Mouse (Mus musculus) yolk sac, embryonic 10.5 days (tissue): ENCODE data around the gene Lmtk2.

ENCODE experiments used
- DNase-seq: peaks from one replicate; pipeline ENCODE4 v3.0.0-alpha.2; 2017; ENCODE audit warnings: low spot score

The Lmtk2 gene

DNA sequence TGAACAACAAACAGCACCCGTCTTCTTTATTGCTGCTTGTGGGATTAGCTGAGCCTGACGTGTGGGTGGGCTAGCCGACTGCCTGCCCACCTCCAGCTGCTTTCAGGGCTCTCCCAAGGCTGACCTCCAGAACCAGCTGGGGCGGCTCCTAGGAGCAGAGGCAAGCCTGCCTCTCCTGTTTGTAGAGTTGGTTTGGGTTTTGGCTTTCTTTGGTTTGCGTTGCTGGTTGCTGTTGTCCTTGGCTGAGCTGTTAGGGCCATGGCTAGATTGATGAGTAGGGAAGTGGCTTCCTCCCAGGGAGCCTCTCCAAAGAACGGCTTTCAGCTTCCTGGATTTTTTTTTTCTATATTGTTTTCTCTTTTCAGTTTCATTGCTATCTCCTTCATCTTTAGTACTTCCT lies 78.0 kb downstream of the Lmtk2 start:
- DNase-seq, result no peak

DNA sequence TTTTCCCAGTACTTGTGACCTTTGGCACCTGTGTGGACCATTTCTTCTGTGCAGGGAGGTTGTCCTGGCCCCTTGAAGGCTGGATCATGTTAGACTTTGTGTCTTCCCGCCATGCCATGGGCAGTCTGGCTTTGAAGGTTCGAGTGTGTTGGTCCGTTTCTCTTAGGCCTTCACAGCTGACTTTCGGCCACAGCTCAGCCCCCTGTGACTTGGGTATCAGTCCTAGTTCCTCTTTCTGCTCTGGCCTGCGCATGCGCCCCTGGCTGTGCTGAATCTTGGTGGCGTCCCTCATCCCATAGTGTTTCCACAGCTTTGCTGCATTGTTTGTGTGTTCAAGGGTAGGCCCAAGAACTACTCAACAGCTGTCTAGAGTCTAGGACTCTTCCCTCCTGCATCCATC lies 81.0 kb downstream of the Lmtk2 start:
- DNase-seq, result peak; percentile 73

DNA sequence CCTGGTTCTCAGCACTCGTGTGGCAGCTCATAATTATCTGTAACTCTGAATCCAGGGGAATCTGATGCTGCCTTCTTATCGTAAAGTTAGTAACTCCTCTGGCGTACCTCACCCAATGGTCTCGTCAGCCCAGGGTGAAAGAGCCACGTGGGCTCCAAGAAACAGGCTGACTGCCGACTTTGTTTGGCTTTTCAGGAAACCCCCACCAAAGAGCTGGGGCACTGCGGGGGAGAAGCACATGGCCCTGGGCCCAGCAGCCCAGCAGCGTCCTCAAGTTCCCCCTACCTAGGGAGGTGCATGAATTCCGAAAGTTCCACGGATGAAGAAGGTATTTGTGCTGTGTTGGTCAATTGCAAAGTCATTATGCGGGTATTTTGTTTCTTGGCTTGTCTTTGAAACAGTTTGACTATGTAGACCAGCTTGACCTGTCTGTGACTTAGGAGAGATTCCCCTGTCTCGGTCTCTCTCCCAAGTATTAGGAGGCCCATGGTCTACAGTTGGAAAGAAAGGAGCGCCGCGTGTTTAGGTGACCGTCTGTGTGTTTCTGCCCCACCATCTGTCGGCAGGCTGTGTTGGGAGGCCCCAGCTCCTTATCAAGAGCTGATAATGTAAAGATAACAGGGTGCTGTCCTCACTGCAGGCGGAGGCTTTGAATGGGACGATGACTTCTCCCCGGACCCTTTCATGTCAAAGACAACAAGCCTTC lies 82.5 kb downstream of the Lmtk2 start:
- DNase-seq, result peak; percentile 62

DNA sequence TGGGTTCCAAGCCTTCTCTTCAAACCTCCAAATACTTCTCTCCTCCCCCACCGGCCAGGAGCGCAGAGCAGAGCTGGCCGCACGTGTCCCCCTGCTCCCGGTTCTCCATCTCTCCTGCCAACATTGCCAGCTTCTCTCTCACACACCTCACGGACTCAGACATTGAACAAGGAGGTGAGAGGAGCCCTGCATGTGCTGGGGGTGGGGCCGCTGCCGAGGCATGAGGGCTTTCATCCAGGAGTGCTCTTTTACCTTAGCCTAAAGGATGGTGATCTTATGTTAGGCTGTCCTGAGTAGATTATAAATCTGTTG lies 83.0 kb downstream of the Lmtk2 start:
- DNase-seq, result no peak

DNA sequence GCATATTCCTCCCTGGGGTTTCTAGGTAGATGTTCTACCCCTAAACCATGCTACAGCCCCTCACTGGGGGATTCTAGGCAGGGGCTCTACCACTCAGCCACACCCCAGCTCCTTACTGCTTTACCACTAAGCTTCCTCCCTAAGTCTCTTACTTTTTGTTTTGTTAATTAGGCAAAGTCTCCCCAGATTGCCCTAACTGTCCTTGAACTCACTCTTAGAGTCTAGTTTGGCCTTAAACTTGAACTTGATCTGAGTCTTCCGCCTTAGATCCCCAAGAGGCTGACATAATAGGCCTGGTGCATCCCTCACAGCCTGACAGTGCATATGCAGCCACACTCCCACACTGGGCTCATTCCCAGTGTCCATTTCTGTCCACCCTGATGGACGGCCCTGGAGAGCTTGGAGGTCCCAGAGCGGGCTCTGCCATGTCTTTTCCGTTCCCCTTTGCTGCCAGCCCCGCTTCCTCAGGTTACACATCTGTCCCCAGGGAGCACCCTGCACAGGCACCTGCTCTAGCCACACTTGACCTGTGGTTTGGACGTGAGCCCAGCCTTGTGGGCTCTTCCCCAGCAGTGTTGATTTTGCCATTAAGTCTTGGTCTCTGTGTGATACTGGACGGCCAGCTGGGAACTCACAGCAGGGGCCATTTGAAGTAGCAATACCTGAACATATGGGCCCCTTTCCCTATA lies 83.6 kb downstream of the Lmtk2 start:
- DNase-seq, result no peak

DNA sequence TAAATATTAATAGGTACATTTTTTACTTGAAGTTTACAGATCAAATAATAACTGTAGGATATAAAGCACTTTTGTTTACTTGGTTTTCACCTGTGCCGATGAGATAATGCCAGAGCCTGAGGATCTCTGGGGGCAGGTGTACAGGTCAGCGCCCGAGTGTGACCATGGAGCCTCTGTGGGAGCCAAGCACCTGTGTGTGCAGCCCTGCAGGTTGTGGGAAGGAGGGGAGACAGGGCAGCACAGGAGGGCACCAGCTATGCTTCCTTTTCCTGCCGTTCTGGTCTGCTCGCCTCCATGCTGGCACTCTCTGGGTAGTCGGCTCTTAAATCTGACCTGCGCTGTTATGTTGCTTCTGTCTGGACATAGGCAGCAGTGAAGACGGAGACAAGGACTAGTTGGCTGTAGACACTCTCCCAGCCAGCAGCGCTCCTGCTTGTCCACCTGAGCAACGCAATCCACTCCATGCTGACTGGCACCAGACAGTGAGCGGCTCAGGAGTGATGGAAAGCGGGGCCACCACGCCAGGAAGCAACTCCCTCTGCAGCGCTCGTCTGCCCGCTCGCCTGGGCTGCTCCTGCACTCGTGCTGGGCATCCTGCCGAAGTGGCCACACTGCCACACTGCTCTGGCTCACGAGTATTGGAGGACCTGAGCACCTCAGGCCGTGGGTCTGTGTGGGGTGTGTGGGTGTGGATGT lies 84.3 kb downstream of the Lmtk2 start:
- DNase-seq, result no peak

DNA sequence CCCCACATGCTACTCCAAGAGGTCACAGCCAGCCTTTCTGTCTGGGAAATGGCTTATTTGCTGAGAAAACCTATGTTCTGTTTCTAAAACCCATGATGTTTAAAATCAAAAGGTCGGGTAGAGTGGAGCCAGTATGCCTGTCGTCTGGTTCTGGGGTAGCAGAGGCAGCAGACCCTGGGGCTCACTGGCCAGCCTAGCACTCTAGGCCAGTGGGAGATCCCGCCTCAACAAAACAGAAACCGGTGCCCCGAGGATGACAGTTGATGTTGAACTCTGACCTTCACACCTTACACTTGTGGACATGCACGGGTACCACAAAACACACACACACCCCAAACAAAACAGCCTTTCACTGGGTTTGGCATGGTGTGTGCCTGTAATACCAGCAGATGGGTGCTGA lies 88.2 kb downstream of the Lmtk2 start:
- DNase-seq, result no peak

DNA sequence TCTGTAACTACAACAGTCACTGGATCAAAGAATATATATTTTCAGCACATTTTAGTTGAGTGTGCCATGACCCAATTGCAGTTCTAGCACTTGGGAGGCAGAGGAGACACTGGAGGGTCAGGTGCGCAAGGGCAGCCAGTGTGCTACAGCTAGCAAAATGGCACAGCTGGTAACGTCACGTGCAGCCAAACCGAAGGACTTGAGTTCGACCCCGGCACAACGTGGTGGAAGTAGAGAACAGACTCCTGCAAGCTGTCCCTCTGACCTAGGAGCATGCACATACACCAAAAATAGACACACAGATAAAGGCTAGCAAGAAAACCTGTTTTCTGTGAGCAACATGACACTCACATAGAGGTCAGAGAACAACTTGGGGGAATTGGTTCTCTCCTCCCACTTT lies 89.1 kb downstream of the Lmtk2 start:
- no peak for DNase-seq

DNA sequence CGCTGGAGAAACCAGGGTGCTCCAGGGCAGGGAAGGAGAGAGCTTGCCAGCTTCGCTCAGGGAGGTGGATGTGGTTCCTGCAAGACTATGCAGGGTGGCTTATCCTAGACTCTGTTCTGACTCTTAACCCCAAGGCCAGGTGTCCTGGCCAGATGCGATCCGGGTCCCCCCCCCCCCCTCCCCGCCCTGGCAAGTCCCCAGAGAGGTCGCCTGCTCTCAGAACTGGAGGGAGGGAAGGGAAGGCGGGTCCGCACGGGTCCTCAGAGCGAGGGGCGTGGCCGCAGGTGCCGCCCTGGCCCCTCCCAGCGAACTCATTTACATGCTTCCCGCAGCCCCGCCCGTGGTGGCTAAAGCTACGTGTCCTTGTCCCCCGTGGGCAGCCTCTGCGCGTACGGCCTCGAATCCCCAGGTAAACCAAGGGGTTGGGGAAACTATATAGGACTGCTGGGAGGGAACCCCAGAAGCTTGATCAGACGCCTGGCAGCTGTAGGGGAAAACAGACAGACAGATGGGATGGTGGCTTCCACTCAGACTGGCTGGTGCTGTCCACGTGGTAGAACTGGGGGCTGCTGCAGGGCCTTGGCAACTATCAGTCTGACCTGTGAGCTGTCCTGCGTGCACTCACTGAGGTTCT lies 89.8 kb downstream of the Lmtk2 start, which contains the start of gene Bhlha15:
Gene Bhlha15 (plus strand): TSS at position 337 of the 634 bp plus-strand sequence.
- DNase-seq, result peak; percentile 84

DNA sequence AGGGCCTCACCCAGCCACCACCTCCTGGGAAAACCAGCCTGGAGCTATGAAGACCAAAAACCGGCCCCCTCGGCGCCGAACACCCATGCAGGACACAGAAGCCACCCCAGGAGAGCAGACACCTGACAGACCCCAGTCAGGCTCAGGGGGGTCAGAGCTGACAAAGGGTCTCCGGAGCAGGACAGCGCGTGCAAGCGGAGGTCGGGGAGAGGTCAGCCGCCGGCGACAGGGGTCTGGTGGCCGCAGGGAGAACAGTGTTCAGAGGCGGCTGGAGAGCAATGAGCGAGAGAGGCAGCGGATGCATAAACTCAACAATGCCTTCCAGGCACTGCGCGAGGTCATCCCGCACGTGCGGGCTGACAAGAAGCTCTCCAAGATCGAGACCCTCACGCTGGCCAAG lies 90.8 kb downstream of the Lmtk2 start:
- DNase-seq, result no peak

DNA sequence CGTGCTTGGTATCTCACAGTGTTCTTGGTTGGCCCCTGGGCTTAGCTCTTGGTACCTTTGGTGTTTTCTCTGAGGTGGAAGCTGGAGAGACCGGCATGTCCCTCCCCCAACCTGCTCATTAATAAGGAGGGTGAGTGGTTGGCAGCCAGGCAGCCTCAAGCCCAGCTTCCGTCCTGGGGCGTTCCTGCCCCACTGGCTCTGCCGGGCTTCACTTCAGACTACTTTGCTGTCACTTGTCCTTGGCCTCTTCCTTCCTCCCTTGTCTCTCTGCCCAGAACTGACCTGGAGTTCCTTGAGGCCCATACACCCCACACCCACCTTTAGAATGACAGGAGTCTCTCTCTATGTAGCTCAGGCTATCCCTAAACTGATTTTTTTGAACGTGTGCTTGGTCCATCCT lies 92.4 kb downstream of the Lmtk2 start:
- DNase-seq, result no peak

DNA sequence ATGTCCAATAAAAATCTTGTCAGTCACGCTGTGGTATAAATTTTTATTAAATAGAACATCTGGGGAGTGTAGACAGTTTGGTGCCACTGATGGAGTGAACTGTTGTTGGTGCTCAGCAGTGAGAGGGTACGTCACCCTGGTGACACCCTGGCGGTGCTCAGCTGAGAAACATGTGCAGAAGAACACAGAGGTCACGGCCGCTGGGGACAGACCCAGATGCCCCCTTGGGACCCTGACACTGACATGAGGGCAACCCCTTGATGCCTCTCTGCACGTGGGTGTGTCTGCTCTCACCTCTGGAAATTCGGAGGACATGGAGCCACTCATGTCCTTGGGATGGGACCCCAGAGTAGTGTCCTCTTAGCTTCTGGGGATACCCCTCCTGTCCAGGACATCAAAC lies 94.2 kb downstream of the Lmtk2 start:
- DNase-seq, result no peak

DNA sequence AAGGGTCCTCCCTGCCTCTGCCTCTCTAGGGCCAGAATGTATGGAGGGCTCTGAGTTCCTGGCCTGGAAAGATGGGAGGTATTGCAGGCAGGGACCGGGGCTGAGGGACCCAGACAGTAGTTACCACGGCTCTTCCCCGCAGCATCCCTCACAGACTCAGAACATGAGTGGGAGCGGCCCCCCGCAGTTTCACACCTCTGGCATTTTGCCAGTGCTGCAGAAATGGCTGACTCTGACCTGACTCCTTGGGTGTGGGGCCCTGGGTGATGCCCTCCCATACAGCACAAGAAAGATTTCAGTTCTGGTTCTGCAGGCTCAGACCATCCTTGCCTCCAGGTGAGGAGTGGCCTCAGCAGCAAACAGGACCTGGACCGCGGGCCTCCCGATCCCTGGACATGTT lies 95.3 kb downstream of the Lmtk2 start:
- DNase-seq, result no peak

DNA sequence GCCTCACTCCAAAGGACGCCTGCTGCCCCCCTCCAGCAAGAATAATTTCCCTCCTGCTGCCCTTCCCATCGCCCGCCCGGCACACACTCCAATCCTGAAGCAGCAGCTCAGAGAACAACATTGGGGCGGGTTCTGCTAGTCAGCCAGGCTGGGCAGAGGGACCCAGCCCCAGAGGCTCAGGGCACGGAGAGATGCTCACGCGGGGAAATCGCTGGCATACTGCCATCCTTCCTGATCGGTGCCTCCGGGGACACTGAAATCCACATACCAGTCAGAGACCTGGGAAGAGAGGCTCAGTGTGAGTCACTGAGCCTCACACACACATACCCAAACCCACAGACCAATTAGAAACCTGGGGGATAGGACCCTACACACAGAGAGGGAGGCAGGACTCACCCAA lies 100.4 kb downstream of the Lmtk2 start:
- no peak for DNase-seq

DNA sequence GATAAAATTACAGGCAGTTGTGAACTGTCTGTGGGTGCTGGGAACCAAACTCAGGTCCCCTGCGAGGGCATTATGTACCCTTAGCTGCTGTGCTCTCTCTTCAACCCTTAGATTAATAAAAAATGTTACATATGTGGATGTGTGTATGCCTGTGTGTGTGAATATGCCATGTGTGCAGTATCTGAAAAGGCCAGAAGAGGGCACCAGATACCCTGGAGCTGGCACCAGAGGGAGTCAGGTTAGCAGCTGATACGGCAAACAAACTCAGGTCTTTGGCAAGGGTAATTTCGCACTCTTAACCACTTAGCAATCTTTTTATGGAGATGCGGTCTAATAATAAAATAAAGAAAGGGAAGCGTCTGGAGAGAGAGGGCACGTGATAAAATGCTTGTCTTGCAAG lies 102.2 kb downstream of the Lmtk2 start:
- no peak for DNase-seq

DNA sequence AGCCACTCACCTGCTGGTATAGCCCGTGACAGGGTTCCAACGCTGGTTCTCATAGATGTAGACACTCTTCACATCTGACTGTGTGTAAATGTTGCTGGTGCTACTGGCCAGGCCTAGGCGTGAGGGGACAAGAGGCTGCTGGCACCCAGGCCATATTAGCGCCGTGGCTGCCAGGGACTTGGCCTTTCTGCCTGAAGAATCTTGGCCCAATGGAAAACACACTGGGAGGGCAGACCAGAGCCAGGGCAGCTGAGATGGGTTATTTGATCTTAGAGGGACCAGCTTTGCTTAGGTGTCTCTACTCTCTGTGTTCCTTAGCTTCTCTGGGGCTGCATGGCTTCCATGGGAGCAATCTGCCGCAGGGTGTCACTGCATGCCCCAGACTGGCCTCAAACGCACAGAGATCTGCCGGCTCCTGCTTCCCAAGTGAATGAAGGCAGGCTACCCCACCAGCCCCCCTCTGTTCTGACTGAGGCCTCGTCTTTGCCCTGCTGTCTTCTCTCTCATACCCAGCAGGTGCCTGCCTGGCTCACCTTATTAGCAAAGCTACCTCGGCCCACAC lies 103.2 kb downstream of the Lmtk2 start:
- DNase-seq, result no peak

DNA sequence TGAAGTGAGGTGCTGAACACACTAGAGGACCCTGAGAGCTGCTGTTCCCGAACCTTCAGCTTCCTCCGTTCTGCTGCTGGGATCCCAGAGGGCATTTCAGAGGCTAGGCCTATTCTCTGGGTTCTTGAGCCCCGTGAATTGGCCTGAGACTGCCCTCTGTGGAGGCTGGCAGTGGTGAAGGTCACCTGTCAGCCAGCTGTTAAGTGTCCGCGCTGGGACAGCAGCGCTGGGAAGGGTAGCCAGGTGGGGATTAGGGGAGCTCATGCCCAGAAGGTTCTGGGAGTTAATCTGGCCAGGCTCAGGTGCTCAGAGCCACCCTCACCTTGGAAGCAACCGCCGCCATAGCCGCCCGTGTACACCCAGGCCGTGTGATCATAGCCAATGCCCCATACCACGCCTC lies 104.1 kb downstream of the Lmtk2 start:
- no peak for DNase-seq

DNA sequence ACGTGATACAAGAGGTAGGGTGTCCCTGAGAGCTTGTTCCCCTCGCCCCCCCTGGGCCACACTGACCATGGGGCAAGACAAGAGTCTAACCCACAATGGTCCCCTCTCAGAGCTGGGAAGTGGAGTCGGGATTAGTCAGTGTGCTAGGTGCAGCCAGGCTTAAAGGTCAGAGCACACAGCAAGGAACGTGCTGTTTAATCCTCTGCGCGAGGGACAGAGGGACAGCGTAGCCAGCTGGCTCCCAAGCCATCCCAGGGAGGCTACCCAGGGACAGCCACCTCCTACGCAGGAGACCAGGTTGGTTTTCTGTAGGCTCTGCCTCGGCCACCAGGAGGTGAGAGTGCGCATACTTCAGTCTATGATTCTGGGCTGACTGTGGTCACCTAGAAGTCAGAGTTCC lies 104.7 kb downstream of the Lmtk2 start:
- no peak for DNase-seq

DNA sequence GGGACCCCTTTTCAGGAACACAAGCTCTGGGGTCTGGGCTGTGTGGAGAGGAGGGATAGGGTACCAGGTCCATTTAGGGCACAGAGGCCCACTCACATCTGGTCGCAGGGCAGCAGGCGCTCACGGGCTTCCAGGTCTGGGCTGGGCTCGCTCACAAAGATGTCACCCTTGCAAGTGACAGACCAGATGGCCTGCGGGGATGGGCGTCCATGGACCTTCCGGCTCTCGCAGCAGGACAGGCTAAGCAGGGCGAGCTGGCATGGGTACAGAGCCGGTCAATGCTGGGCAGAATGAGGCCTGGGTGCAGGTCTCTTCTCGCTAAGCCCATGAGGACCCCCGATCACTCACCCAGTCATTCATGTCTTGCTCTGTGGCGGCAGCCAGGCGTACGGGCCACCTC lies 105.8 kb downstream of the Lmtk2 start:
- no peak for DNase-seq

DNA sequence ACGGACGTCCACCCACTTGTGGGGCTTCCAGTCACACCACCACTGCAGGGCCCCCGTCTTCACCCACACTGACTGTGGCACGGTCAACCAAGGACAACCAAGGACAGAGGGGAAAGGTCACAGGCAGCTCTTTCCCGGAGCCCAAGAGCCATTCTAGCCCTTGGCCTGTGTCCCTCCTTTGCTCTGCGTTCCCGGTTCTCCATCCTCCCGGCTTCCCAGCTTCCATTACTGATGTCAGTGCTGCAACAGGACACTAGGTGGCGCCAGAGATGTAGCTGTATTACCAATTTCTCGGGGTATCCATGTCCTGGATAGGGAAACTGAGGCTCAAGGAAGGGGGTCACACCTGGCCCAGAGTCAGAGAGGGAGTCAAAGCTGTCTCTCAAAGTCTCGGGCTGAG lies 107.2 kb downstream of the Lmtk2 start:
- DNase-seq, result no peak

DNA sequence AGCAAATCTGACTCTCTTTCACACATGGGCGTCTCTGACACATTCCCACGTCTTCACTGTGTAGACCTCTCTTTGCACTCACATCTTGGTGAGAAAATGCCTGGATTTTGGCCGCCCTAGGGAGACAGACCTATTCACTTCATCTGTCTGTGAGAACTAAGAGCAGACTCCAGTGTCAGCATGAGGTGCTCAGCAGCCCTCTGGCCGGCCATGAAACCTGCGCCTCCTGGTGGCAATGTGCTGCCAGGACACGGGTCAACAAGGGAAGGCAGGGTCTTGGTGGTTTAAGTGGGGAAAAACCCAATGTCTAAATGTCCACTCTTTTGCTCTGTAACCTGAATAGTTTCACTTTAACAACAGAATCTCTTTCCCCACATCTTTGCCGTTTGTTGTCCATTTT lies 114.2 kb downstream of the Lmtk2 start:
- peak; percentile 62 for DNase-seq

DNA sequence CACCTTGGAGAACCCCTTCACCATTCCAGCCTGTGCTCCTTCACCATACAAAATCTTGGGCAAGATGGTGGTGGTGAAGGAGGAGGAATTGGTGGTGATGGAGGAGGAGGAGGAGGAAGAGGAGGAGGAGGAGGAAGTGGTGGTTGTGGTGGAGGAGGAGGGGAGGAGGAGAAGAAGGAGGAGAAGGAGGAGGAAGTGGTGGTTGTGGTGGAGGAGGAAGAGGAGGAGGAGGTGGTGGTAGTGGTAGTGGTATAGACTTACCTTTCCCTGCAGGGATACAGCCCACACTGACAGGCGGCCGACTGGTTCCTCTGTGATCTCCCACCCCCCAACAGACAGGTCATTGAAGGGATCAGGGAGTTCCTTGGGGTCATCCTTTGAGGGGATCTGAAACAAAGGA lies 115.8 kb downstream of the Lmtk2 start:
- no peak for DNase-seq

DNA sequence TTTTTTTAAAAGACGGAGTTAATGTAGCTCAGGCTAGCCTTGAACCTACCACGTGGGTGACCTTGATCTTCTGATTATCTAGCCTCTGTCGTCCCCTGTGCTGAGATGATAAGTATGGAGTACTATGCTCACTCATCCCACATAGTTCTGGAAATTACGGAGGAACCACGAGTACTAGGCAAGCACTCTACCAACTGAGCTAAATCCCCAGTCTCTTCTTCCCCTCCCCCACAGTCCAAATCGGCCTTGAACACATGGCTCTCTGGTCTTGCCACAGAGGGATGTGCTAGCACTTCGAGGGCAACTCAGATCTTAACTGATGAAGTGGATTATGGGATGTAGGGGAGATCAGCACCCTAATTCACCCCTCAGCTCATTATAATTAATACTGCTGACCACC lies 117.8 kb downstream of the Lmtk2 start:
- no peak for DNase-seq
